Mouse (Mus musculus): ENCODE measurements around the gene Rgs14. TPM values are rescaled to one million over a fixed set of nuclear protein-coding genes. Genes with fewer than 3 reads are reported as not detected.
A peak's percentile ranks its signal among the peaks of the same experiment; 100 is the strongest.

Gene Rgs14
- polyA plus RNA-seq, 1 experiment from 2014 or later: 1.2 TPM

GRCm38 (mm10) chr13:55362453-55363060, 7.0 kb upstream of the Rgs14 start, which contains the start of gene Lman2:
Lman2 (minus strand) TSS chr13:55362783.
- Histone ChIP-seq H3K4me3 (ENCODE audit: low read depth, low read length) (peak within 1 kb of the TSS; percentile 87), H3K4me1 (replicated peaks; ENCODE audit: control insufficient read depth, insufficient read depth, low read length) (no peaks in the 10 kb centered on the region; the same call in 1 of the 2 replicates), H3K27ac (ENCODE audit: low read depth, low read length) (peak within 1 kb of the TSS; percentile 95), H3K36me3 (ENCODE audit: control insufficient read depth, insufficient read depth) (peaks cover 17% of the 10 kb centered on the region; the same call in 1 of the 2 replicates), H3K9me3 (ENCODE audit: control insufficient read depth) (no peaks in the 10 kb centered on the region), H3K4me2 (replicated peaks; ENCODE audit: low read depth) (peak within 1 kb of the TSS; percentile 74), H3K9ac (ENCODE audit: low read depth, low read length) (peak within 1 kb of the TSS; percentile 90), H3K27me3 (replicated peaks; ENCODE audit: control insufficient read depth, insufficient read depth, low read length) (no peaks in the 10 kb centered on the region)
- peak; percentile 98 for ATAC-seq
- WGBS: under 1% methylated on average over 35 of the region's 35 CpGs
- TF ChIP-seq CTCF (IDR thresholded peaks at IDR 0.05; ENCODE audit: low read depth): no peak

- no peaks in the 10 kb centered on the region for H3K36me3 ChIP-seq (ENCODE audit: control insufficient read depth, insufficient read depth)
- WGBS: 73% methylated on average over 7 of the region's 7 CpGs
- H3K9ac ChIP-seq (ENCODE audit: low read depth, low read length): no peak overlapping the region
- H3K4me2 ChIP-seq (replicated peaks; ENCODE audit: low read depth): no peak overlapping the region
- H3K27me3 ChIP-seq (replicated peaks; ENCODE audit: control insufficient read depth, insufficient read depth, low read length): no peaks in the 10 kb centered on the region
- peak; percentile 59 for TF ChIP-seq CTCF (IDR thresholded peaks at IDR 0.05; ENCODE audit: low read depth)
- H3K9me3 ChIP-seq (ENCODE audit: control insufficient read depth): no peaks in the 10 kb centered on the region
- no peak for ATAC-seq
- no peak overlapping the region for H3K4me3 ChIP-seq (ENCODE audit: low read depth, low read length)
- H3K4me1 ChIP-seq (replicated peaks; ENCODE audit: control insufficient read depth, insufficient read depth, low read length): no peaks in the 10 kb centered on the region
- H3K27ac ChIP-seq (ENCODE audit: low read depth, low read length): no peak overlapping the region
Measured at GRCm38 (mm10) chr13:55368401-55368800, 1.1 kb upstream of the Rgs14 start.

DNA sequence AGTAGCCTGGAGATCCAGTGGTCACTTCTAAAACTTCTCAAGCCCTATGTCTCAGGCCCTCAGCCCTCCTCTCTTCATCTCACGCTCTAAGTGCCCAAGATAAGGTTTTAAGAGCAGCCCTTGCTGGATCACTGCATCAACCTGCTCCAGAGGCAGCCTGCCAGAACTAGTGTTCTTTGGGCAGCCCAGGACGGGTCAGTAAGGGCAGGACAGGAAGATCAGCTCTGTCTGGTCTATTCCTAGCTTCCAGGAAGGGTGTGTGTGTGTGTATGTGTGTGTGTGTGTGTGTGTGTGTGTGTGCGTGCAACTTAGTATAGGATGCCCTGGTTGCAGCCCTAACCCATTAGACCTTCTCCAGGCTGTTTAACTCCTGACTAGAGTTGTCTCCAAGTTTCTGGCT, 702 bp downstream of the Rgs14 start:
- TF ChIP-seq CTCF (IDR thresholded peaks at IDR 0.05; ENCODE audit: low read depth): no peak
- ATAC-seq: no peak
- no peak overlapping the region for H3K4me3 ChIP-seq (ENCODE audit: low read depth, low read length)
- H3K27me3 ChIP-seq (replicated peaks; ENCODE audit: control insufficient read depth, insufficient read depth, low read length): no peaks in the 10 kb centered on the region
- no peak overlapping the region for H3K4me2 ChIP-seq (replicated peaks; ENCODE audit: low read depth)
- no peaks in the 10 kb centered on the region for H3K36me3 ChIP-seq (ENCODE audit: control insufficient read depth, insufficient read depth)
- H3K9ac ChIP-seq (ENCODE audit: low read depth, low read length): no peak overlapping the region
- H3K27ac ChIP-seq (ENCODE audit: low read depth, low read length): no peak overlapping the region
- 59% methylated on average over 3 of the region's 3 CpGs for whole genome bisulfite sequencing
- H3K4me1 ChIP-seq (replicated peaks; ENCODE audit: control insufficient read depth, insufficient read depth, low read length): peaks cover 10% of the 10 kb centered on the region; the same call in 1 of the 2 replicates
- H3K9me3 ChIP-seq (ENCODE audit: control insufficient read depth): no peaks in the 10 kb centered on the region

- TF ChIP-seq CTCF (IDR thresholded peaks at IDR 0.05; ENCODE audit: low read depth): no peak
- Histone ChIP-seq H3K9me3 (ENCODE audit: control insufficient read depth) (no peaks in the 10 kb centered on the region), H3K9ac (ENCODE audit: low read depth, low read length) (no peak overlapping the region), H3K36me3 (ENCODE audit: control insufficient read depth, insufficient read depth) (no peaks in the 10 kb centered on the region), H3K27ac (ENCODE audit: low read depth, low read length) (no peak overlapping the region), H3K27me3 (replicated peaks; ENCODE audit: control insufficient read depth, insufficient read depth, low read length) (no peaks in the 10 kb centered on the region), H3K4me2 (replicated peaks; ENCODE audit: low read depth) (no peak overlapping the region), H3K4me1 (replicated peaks; ENCODE audit: control insufficient read depth, insufficient read depth, low read length) (peaks cover 10% of the 10 kb centered on the region; the same call in 1 of the 2 replicates), H3K4me3 (ENCODE audit: low read depth, low read length) (no peak overlapping the region)
- WGBS: 61% methylated on average over 8 of the region's 8 CpGs
- no peak for ATAC-seq
Measured at GRCm38 (mm10) chr13:55371007-55371681, 1.6 kb downstream of the Rgs14 start.

- H3K36me3 ChIP-seq (ENCODE audit: control insufficient read depth, insufficient read depth): no peaks in the 10 kb centered on the region
- no peak overlapping the region for H3K9ac ChIP-seq (ENCODE audit: low read depth, low read length)
- no peak overlapping the region for H3K27ac ChIP-seq (ENCODE audit: low read depth, low read length)
- WGBS: 69% methylated on average over 4 of the region's 5 CpGs
- TF ChIP-seq CTCF (IDR thresholded peaks at IDR 0.05; ENCODE audit: low read depth): no peak
- H3K4me2 ChIP-seq (replicated peaks; ENCODE audit: low read depth): no peak overlapping the region
- no peaks in the 10 kb centered on the region for H3K27me3 ChIP-seq (replicated peaks; ENCODE audit: control insufficient read depth, insufficient read depth, low read length)
- H3K4me3 ChIP-seq (ENCODE audit: low read depth, low read length): no peak overlapping the region
- ATAC-seq: no peak
- no peaks in the 10 kb centered on the region for H3K9me3 ChIP-seq (ENCODE audit: control insufficient read depth)
- peaks cover 10% of the 10 kb centered on the region; the same call in 1 of the 2 replicates for H3K4me1 ChIP-seq (replicated peaks; ENCODE audit: control insufficient read depth, insufficient read depth, low read length)
Measured at GRCm38 (mm10) chr13:55371740-55372139, 2.2 kb downstream of the Rgs14 start.

- WGBS: 36% methylated on average over 6 of the region's 6 CpGs
Measured at GRCm38 (mm10) chr13:55374206-55374924, 4.8 kb downstream of the Rgs14 start.

More at GRCm38 (mm10) chr13:55374206-55374924, 4.8 kb downstream of the Rgs14 start:
- no peak overlapping the region for H3K4me3 ChIP-seq (ENCODE audit: low read depth, low read length)
- no peak overlapping the region for H3K27ac ChIP-seq (ENCODE audit: low read depth, low read length)
- H3K9me3 ChIP-seq (ENCODE audit: control insufficient read depth): no peaks in the 10 kb centered on the region
- H3K4me1 ChIP-seq (replicated peaks; ENCODE audit: control insufficient read depth, insufficient read depth, low read length): peaks cover 10% of the 10 kb centered on the region; the same call in 1 of the 2 replicates
- H3K9ac ChIP-seq (ENCODE audit: low read depth, low read length): no peak overlapping the region
- peak; percentile 69 for ATAC-seq
- no peak overlapping the region for H3K4me2 ChIP-seq (replicated peaks; ENCODE audit: low read depth)
- no peak for TF ChIP-seq CTCF (IDR thresholded peaks at IDR 0.05; ENCODE audit: low read depth)
- peaks cover 12% of the 10 kb centered on the region; the same call in 1 of the 2 replicates for H3K27me3 ChIP-seq (replicated peaks; ENCODE audit: control insufficient read depth, insufficient read depth, low read length)
- no peaks in the 10 kb centered on the region for H3K36me3 ChIP-seq (ENCODE audit: control insufficient read depth, insufficient read depth)

All from intestine, postnatal 0 days (tissue).